Mouse (Mus musculus) liver, embryonic 14.5 days (tissue): ENCODE data around the gene Fdx1l.

Experiments used
- CTCF ChIP-seq: IDR thresholded peaks from 2 replicates; pipeline ENCODE4 v1.5.1; 2016; ENCODE audit warnings: antibody characterized with exemption, low read depth, control low read depth
- EP300 ChIP-seq: IDR thresholded peaks from 2 replicates; pipeline ENCODE4 v1.6.1; 2016; ENCODE audit warnings: antibody characterized with exemption, low read depth

DNA sequence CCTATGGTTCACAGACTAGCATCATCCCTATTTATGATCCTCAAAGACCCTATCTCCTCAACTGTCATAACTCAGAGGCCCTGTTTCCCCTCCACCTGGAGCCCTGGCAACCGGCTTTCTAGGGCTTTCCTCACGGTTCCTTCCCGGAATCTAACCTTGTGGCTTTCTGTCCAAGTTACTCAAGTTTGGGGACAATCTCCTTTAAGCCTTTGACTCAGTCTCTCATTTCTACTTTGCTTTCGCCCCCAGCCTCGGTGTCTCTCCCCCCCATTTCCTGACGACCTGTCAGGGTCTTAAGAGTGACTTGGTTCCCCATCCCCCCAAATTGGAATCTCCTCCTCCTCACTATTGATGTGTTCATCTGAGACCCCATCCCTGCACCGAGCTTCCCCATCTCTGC, 40.9 kb downstream of the Fdx1l start:
- no peak for TF ChIP-seq CTCF
- no peak for TF ChIP-seq EP300
